Mouse (Mus musculus) ES-E14 (cell line): Measurements from ENCODE around the gene Ctnnbl1. TPM values are rescaled to one million over a fixed set of nuclear protein-coding genes. Genes with fewer than 3 reads are reported as not detected.

Experiments
- DNase-seq: peaks from one replicate; pipeline ENCODE4 v3.0.0-alpha.2; 2013; ENCODE audit warnings: low read depth, low spot score
- H3K27ac ChIP-seq: 2 replicates; pipeline ENCODE4 v1.5.1; 2012; ENCODE audit warnings: low read depth, mild to moderate bottlenecking, low read length, moderate library complexity, mixed read lengths; ENCODE audit not compliant: poor library complexity, insufficient read depth, severe bottlenecking
- H3K36me3 ChIP-seq: 2 replicates; pipeline ENCODE4 v1.6.1; 2012; ENCODE audit warnings: mild to moderate bottlenecking, low read length, moderate library complexity, mixed read lengths; ENCODE audit not compliant: control insufficient read depth, poor library complexity, insufficient read depth, severe bottlenecking
- H3K4me1 ChIP-seq, 2 experiments: fragments of 150-350 bp in 1 of 2; sonication (generic) in 1 of 2; 2 replicates each; pipeline ENCODE4 v1.6.1; 2012; ENCODE audit warnings: low read length in 2 of 2, mild to moderate bottlenecking in 1 of 2, mixed read lengths in 1 of 2; ENCODE audit not compliant: control insufficient read depth in 2 of 2, insufficient read depth in 2 of 2, poor library complexity in 1 of 2
- H3K4me3 ChIP-seq, 2 experiments: fragments of 150-350 bp in 1 of 2; sonication (generic) in 1 of 2; 2 replicates each; pipeline ENCODE4 v1.5.1; 2012; ENCODE audit warnings: low read length in 2 of 2, low read depth in 1 of 2, mild to moderate bottlenecking in 1 of 2, mixed read lengths in 1 of 2; ENCODE audit not compliant: insufficient read depth in 1 of 2, poor library complexity in 1 of 2, severe bottlenecking in 1 of 2
- H3K9ac ChIP-seq: 2 replicates; pipeline ENCODE4 v1.6.1; 2012; ENCODE audit warnings: low read depth, mild to moderate bottlenecking, low read length, mixed read lengths; ENCODE audit not compliant: poor library complexity, insufficient read depth, severe bottlenecking
- H3K9me3 ChIP-seq: fragments of 150-350 bp; sonication (generic); 2 replicates; pipeline ENCODE4 v1.6.1; 2012; ENCODE audit warnings: low read depth, mild to moderate bottlenecking, low read length; ENCODE audit not compliant: control insufficient read depth, insufficient read depth
- CHD2 ChIP-seq: IDR thresholded peaks from 2 replicates; pipeline ENCODE4 v1.6.1; 2014; ENCODE audit warnings: mild to moderate bottlenecking, low read depth, low read length, inconsistent platforms
- HCFC1 ChIP-seq: IDR thresholded peaks from 2 replicates; pipeline ENCODE4 v1.6.1; 2012; ENCODE audit warnings: low read length, inconsistent platforms, borderline replicate concordance; ENCODE audit not compliant: insufficient read depth
- MAFK ChIP-seq: IDR thresholded peaks from 2 replicates; pipeline ENCODE4 v1.6.1; 2014; ENCODE audit warnings: mild to moderate bottlenecking, low read depth, low read length, inconsistent platforms; ENCODE audit not compliant: insufficient read depth
- ZC3H11A ChIP-seq: IDR thresholded peaks from 2 replicates; pipeline ENCODE4 v1.6.1; 2012; ENCODE audit warnings: low read depth, mild to moderate bottlenecking, inconsistent platforms, low read length, borderline replicate concordance
- ZNF384 ChIP-seq: IDR thresholded peaks from 2 replicates; pipeline ENCODE4 v1.6.1; 2012; ENCODE audit warnings: low read depth, low read length, inconsistent platforms
- in situ Hi-C, 2 experiments: fragments of 600-800 bp; cut with MboI; formaldehyde crosslinking; loops; one replicate each; pipeline ENCODE4 v1.15.1; 2025; ENCODE audit warnings: low sequenced_read_pairs in 2 of 2, inconsistent platforms in 1 of 2; ENCODE audit not compliant: unreplicated experiment in 2 of 2
- total RNA-seq: library from RNA; depleted of rRNA; stranded (reverse); fragments of 300-350 nt; gene quantifications from 2 replicates; pipeline ENCODE4 v1.2.3, GENCODE M21; 2012

The Ctnnbl1 gene
- total RNA-seq, 1 experiment: 63.9 TPM

DNA sequence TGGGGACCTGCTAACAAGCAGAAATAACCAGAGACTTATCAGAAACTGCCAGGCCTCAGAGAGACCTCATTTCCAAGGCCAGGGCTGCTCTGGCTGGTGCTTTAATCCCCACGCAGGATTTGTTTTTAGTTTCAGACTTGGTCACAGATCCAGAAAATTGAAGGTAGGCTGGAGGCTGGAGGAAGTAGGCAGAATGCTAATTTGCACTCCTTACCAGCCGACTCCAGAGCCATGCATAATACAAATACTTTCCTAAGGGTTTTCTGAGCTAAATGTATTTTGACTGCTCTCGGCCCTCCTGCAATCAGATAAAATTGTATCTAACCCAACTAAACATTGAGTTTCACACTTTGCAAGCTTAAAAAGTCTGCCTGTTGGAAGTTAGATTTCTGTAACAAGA lies 67.2 kb downstream of the Ctnnbl1 start:
- no peak for DNase-seq
- in situ Hi-C loops: no loop called here
- Histone ChIP-seq H3K27ac (no peak overlapping the region), H3K9me3 (no peaks in the 10 kb centered on the region), H3K36me3 (peaks cover 6% of the 10 kb centered on the region; the same call in 1 of the 2 replicates), H3K4me3 (no peak overlapping the region), H3K9ac (no peak overlapping the region), H3K4me1 (no peaks in the 10 kb centered on the region)
- no peak for TF ChIP-seq HCFC1
- TF ChIP-seq ZNF384: no peak
- no peak for TF ChIP-seq ZC3H11A
- no peak for TF ChIP-seq MAFK
- no peak for TF ChIP-seq CHD2

DNA sequence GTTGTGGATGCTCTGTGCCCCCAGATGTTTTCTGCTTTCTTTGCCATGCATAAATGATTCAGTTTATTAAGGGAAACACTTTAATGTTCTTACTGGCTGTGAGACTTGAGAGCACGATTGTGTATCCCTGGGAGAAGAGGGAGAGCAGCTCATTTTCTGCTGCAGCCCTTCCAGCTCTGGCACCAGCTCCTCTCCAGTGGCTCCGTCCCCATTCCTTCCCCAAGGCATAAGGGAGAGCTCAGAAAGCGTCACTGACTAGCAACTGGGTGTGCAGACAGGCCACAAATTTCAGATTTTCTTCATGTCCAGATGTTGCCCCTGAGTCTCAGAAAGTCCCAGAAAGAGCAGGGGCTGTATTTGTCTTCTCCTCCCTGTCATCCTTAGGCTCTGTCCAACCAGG lies 67.9 kb downstream of the Ctnnbl1 start:
- no peaks in the 10 kb centered on the region for H3K9me3 ChIP-seq
- H3K27ac ChIP-seq: no peak overlapping the region
- in situ Hi-C loops: no loop called here
- no peak overlapping the region for H3K9ac ChIP-seq
- H3K36me3 ChIP-seq: peaks cover 6% of the 10 kb centered on the region; the same call in 1 of the 2 replicates
- TF ChIP-seq CHD2 (no peak), ZNF384 (no peak), ZC3H11A (no peak), HCFC1 (no peak), MAFK (no peak)
- no peak for DNase-seq
- H3K4me1 ChIP-seq: no peaks in the 10 kb centered on the region
- H3K4me3 ChIP-seq: no peak overlapping the region

DNA sequence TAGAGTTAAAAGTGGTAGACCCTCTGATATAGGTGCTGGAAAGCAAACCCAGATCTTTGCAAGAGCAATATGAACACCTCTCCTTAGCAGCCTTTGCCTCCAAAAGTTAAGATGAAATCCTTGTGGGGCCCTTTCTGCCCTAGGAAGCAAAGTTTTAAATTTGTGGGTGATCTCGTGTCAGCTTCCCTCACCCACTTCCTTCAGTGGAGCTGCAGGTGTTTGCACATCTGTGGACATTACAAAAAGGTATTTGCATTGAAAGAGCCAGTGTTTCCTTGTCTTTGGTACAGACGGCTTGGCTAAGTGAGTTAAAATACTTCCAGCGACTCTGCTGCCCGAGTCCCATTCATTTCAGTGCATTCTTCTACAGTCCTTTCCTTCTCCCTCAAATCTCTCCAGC lies 69.9 kb downstream of the Ctnnbl1 start:
- H3K27ac ChIP-seq: no peak overlapping the region

DNA sequence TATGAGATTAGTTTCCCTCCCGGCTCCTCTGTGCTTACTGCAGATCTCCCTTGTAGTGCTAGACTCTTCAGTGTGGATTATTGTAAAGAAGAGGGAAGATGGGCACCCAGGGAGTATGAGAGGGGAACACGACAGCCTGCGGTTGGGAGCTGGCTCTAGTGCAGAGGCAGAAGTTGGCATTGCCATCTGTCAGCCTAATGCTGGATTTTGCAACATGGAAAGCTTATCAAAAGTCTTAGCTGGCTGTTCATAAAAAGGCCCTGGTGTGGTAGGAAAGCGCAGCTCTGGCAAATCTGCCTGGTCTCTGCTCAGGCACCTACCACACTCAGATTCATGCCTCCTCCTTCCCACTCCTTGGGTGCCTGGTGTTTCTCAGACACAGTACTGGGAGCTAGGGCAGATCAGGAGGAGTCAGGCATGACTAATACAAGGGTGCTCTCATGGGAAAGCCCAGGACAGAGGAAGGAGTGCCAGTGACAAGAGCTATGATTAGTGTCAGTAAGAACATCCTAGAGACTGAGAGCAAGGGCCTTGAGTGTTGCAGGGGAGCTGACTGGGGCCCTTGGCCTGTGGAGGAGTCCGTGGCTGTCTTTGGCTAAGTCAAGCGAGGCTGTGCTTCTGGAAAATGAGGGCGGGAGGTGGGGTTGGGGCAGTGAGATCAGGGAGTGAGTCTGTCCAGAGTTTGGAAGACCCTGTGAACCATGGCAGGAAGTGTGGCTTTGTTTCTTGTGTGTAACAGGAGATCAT lies 70.6 kb downstream of the Ctnnbl1 start:
- Histone ChIP-seq H3K36me3 (peaks cover 14% of the 10 kb centered on the region), H3K4me1 (no peaks in the 10 kb centered on the region), H3K27ac (no peak overlapping the region), H3K4me3 (no peak overlapping the region), H3K9me3 (no peaks in the 10 kb centered on the region), H3K9ac (no peak overlapping the region)
- no peak for DNase-seq
- in situ Hi-C loops: no loop called here
- TF ChIP-seq HCFC1 (no peak), ZC3H11A (no peak)

More for the DNA sequence above, 69.9 kb downstream of the Ctnnbl1 start:
- no peaks in the 10 kb centered on the region for H3K9me3 ChIP-seq
- in situ Hi-C loops: no loop called here
- H3K4me3 ChIP-seq: no peak overlapping the region
- TF ChIP-seq ZC3H11A (no peak), HCFC1 (no peak), ZNF384 (no peak), CHD2 (no peak), MAFK (no peak)
- DNase-seq: no peak
- no peaks in the 10 kb centered on the region for H3K4me1 ChIP-seq
- H3K9ac ChIP-seq: no peak overlapping the region
- peaks cover 12% of the 10 kb centered on the region for H3K36me3 ChIP-seq
